Mouse (Mus musculus): ENCODE data around the gene Gfer. TPM values are rescaled to one million over a fixed set of nuclear protein-coding genes. Genes with fewer than 3 reads are reported as not detected.
"Not testable (repeated sequence)": the region's sequence is repeated elsewhere in the genome, so short reads cannot be mapped to it uniquely, and the experiment has no call there.

The Gfer gene
- polyA plus RNA-seq, 1 experiment, result 21.5 TPM

DNA sequence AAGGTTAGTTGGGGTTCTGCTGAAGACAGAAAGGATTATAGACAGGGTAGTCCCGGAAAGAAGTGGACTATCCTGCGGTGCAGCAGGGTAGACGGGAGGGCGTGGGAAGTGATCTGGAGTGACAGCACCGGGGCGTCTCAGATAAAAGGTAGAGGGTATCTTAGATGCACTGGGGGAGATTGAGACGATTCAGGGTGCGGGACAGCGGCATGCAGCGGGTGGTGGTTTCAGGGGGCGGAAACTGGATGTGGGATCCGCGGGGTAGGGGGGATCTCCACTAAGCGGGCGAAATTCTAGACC is 27.9 kb upstream of the Gfer start:
- H3K4me3 ChIP-seq (ENCODE audit: insufficient read depth, low read length), result peak overlapping the region; percentile 68

GRCm38 (mm10) chr17:24723122-24723880 is 27.3 kb upstream of the Gfer start:
- peak overlapping the region; percentile 68 for H3K4me3 ChIP-seq (ENCODE audit: insufficient read depth, low read length)
- TF ChIP-seq CTCF (IDR thresholded peaks at IDR 0.05; ENCODE audit: extremely low read depth, insufficient read depth, low read length), result no peak
- no peak for TF ChIP-seq POLR2A (IDR thresholded peaks at IDR 0.05; ENCODE audit: extremely low read depth, insufficient read depth, low read length)
- no peak overlapping the region for H3K27ac ChIP-seq (ENCODE audit: insufficient read depth, low read length)
- peaks cover 5% of the 10 kb centered on the region; the same call in 1 of the 2 replicates for H3K4me1 ChIP-seq (ENCODE audit: control insufficient read depth, insufficient read depth, low read length)

More for the DNA sequence above, 27.9 kb upstream of the Gfer start:
- Histone ChIP-seq H3K4me1 (ENCODE audit: control insufficient read depth, insufficient read depth, low read length) (peaks cover 5% of the 10 kb centered on the region; the same call in 1 of the 2 replicates), H3K27ac (ENCODE audit: insufficient read depth, low read length) (peak overlapping the region; percentile 48; the same call in 1 of the 2 replicates)
- no peak for TF ChIP-seq POLR2A (IDR thresholded peaks at IDR 0.05; ENCODE audit: extremely low read depth, insufficient read depth, low read length)
- TF ChIP-seq CTCF (IDR thresholded peaks at IDR 0.05; ENCODE audit: extremely low read depth, insufficient read depth, low read length), result no peak

GRCm38 (mm10) chr17:24722220-24722924 is 26.4 kb upstream of the Gfer start:
- H3K4me3 ChIP-seq (ENCODE audit: insufficient read depth, low read length), result no peak overlapping the region
- peaks cover 5% of the 10 kb centered on the region; the same call in 1 of the 2 replicates for H3K4me1 ChIP-seq (ENCODE audit: control insufficient read depth, insufficient read depth, low read length)

GRCm38 (mm10) chr17:24721383-24721955 is 25.5 kb upstream of the Gfer start:
- H3K4me1 ChIP-seq (ENCODE audit: control insufficient read depth, insufficient read depth, low read length); H3K27ac ChIP-seq (ENCODE audit: insufficient read depth, low read length): not testable (repeated sequence)
- 0 out of 2 replicates have a peak, but pooled peaks have one; percentile 31 for TF ChIP-seq POLR2A (IDR thresholded peaks at IDR 0.05; ENCODE audit: extremely low read depth, insufficient read depth, low read length)
- 0 out of 2 replicates have a peak overlapping the region, but pooled peaks have one; percentile 51 for H3K4me3 ChIP-seq (ENCODE audit: insufficient read depth, low read length)

More at GRCm38 (mm10) chr17:24722220-24722924, 26.4 kb upstream of the Gfer start:
- H3K27ac ChIP-seq (ENCODE audit: insufficient read depth, low read length), result no peak overlapping the region
- TF ChIP-seq CTCF (IDR thresholded peaks at IDR 0.05; ENCODE audit: extremely low read depth, insufficient read depth, low read length) (no peak), POLR2A (IDR thresholded peaks at IDR 0.05; ENCODE audit: extremely low read depth, insufficient read depth, low read length) (0 out of 2 replicates have a peak, but pooled peaks have one; percentile 1)

- not testable (repeated sequence) for H3K27ac ChIP-seq (ENCODE audit: insufficient read depth, low read length); H3K4me1 ChIP-seq (ENCODE audit: control insufficient read depth, insufficient read depth, low read length)
- peak overlapping the region; percentile 51 for H3K4me3 ChIP-seq (ENCODE audit: insufficient read depth, low read length)
Observed at GRCm38 (mm10) chr17:24720616-24721015, 24.7 kb upstream of the Gfer start.

GRCm38 (mm10) chr17:24719494-24720222 is 23.7 kb upstream of the Gfer start:
- TF ChIP-seq POLR2A (IDR thresholded peaks at IDR 0.05; ENCODE audit: extremely low read depth, insufficient read depth, low read length) (peak; percentile 99), CTCF (IDR thresholded peaks at IDR 0.05; ENCODE audit: extremely low read depth, insufficient read depth, low read length) (no peak)
- no peak overlapping the region for H3K27ac ChIP-seq (ENCODE audit: insufficient read depth, low read length)

GRCm38 (mm10) chr17:24718938-24719337 is 23.0 kb upstream of the Gfer start:
- not testable (repeated sequence) for H3K4me1 ChIP-seq (ENCODE audit: control insufficient read depth, insufficient read depth, low read length); H3K27ac ChIP-seq (ENCODE audit: insufficient read depth, low read length)
- peak overlapping the region; percentile 51 for H3K4me3 ChIP-seq (ENCODE audit: insufficient read depth, low read length)

More at GRCm38 (mm10) chr17:24719494-24720222, 23.7 kb upstream of the Gfer start:
- Histone ChIP-seq H3K4me1 (ENCODE audit: control insufficient read depth, insufficient read depth, low read length) (peaks cover 5% of the 10 kb centered on the region; the same call in 1 of the 2 replicates), H3K4me3 (ENCODE audit: insufficient read depth, low read length) (peak overlapping the region; percentile 51)

DNA sequence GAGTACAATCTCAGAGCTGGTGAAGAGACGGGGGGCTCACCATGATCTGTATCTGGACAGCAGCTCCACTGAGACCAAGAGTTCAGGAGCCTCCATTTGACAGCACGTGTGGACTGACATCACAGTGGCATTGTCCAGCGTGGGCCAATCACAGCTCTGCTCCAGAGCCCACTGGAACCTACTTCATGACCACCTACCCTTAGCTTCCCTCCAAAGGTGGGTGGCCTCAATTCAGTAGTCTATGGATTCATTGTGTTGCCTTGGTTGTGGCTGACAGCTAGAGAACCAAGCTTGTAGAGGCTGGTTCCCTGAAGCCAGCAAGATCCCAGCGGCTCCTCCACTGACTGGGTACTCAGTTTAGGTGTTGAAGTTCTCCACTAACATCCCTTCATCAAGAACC is 22.0 kb upstream of the Gfer start, which contains the start of the genes Rnf151 and Rps2:
Gene Rnf151, minus strand, starts transcription at position 121 of the 400 bp plus-strand sequence.
Gene Rps2, plus strand, starts transcription at position 174 of the 400 bp plus-strand sequence.
- Histone ChIP-seq H3K4me1 (ENCODE audit: control insufficient read depth, insufficient read depth, low read length) (peaks cover 2% of the 10 kb centered on the region; the same call in 1 of the 2 replicates), H3K4me3 (ENCODE audit: insufficient read depth, low read length) (no peak within 1 kb of the TSS; the same call in 1 of the 2 replicates), H3K27ac (ENCODE audit: insufficient read depth, low read length) (no peak within 1 kb of the TSS)
- no peak for TF ChIP-seq CTCF (IDR thresholded peaks at IDR 0.05; ENCODE audit: extremely low read depth, insufficient read depth, low read length)
- TF ChIP-seq POLR2A (IDR thresholded peaks at IDR 0.05; ENCODE audit: extremely low read depth, insufficient read depth, low read length), result no peak

DNA sequence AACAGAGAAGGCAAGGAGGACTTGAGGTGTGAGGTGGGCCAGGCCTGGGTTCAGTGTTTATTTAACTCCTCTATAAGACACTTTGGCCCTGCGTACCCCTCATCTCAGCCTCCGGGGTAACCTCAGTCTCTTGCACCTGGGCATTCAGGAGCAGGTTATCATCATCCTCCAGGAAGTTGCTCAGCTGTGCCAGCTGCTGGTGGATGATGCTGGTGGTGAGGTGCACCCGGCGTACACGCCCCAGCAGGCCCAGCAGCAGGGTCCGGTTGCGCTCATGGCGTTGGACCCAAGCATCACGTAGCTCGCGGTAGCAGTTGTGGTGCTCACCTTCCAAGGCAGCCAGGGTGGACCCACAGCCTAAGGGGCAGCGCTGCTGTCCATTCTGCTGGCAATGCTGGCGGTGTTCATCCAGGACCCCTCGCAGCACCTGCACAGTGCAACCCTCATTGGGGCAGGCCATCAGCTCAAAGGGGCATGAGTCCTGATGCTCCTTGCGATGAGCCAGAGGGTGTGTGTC is 20.3 kb upstream of the Gfer start:
- no peak overlapping the region for H3K4me3 ChIP-seq (ENCODE audit: insufficient read depth, low read length)
- no peaks in the 10 kb centered on the region for H3K4me1 ChIP-seq (ENCODE audit: control insufficient read depth, insufficient read depth, low read length)
- TF ChIP-seq CTCF (IDR thresholded peaks at IDR 0.05; ENCODE audit: extremely low read depth, insufficient read depth, low read length) (no peak), POLR2A (IDR thresholded peaks at IDR 0.05; ENCODE audit: extremely low read depth, insufficient read depth, low read length) (no peak)
- H3K27ac ChIP-seq (ENCODE audit: insufficient read depth, low read length), result no peak overlapping the region

Data from cortical plate, adult 2 months (tissue).